Mouse (Mus musculus) forebrain, embryonic 10.5 days (tissue): ENCODE measurements around the gene Itgal. TPM values are rescaled to one million over a fixed set of nuclear protein-coding genes. Genes with fewer than 3 reads are reported as not detected.
"Not testable (repeated sequence)": the region's sequence is repeated elsewhere in the genome, so short reads cannot be mapped to it uniquely, and the experiment has no call there.

Source experiments
- DNase-seq: peaks from one replicate; pipeline ENCODE4 v3.0.0-alpha.2; 2017; ENCODE audit warnings: low spot score; ENCODE audit errors: extremely low spot score
- H3K27ac ChIP-seq: fragments of 300-500 bp; sonication (generic); 2 replicates; pipeline ENCODE4 v1.5.1; 2016; ENCODE audit warnings: mild to moderate bottlenecking
- H3K27me3 ChIP-seq: fragments of 300-500 bp; sonication (generic); 2 replicates; pipeline ENCODE4 v1.6.1; 2016; ENCODE audit warnings: mild to moderate bottlenecking; ENCODE audit not compliant: poor library complexity, severe bottlenecking
- H3K36me3 ChIP-seq: fragments of 300-500 bp; sonication (generic); replicated peaks from 2 replicates; pipeline ENCODE4 v1.6.1; 2016; ENCODE audit warnings: mild to moderate bottlenecking, moderate library complexity
- H3K4me1 ChIP-seq: fragments of 300-500 bp; sonication (generic); 2 replicates; pipeline ENCODE4 v1.6.1; 2016
- H3K4me3 ChIP-seq: fragments of 300-500 bp; sonication (generic); 2 replicates; pipeline ENCODE4 v1.5.1; 2016; ENCODE audit warnings: mild to moderate bottlenecking, moderate library complexity
- H3K9me3 ChIP-seq: fragments of 300-500 bp; sonication (generic); 2 replicates; pipeline ENCODE4 v1.6.1; 2016; ENCODE audit warnings: mild to moderate bottlenecking, moderate library complexity
- WGBS: fragments of 180-500 bp; shearing (Covaris S2); methylation state at CpG from one replicate; pipeline ENCODE4 v1.1.7; 2016; 5-methylcytosine and 5-hydroxymethylcytosine counted together
- polyA plus RNA-seq: library from polyadenylated mRNA; unstranded; fragments of >200 nt; fragmentation: Nextera tagmentation; extraction: Ambion mirVana; gene quantifications from 2 replicates; pipeline ENCODE4 v1.2.1, GENCODE M21; 2016

Itgal gene
- polyA plus RNA-seq, 1 experiment from 2014 or later: 0.36 TPM

DNA sequence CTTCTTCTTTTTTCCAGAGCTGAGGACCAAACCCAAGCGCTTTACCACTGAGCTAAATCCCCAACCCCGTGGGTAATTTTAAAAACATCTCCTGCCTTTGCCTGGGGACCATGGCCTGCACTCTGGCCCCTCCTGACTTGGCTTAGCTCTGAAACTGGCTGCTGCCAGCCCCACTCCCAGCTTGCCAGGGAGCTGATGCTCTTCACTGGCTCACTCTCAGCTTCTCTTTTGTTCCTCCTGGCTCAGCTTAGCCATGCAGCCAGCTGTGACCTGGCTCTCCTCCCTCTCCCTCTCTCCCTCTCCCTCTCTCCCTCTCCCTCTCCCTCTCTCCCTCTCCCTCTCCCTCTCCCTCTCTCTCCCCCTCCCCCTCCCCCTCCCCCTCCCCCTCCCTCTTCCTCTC lies 30.6 kb downstream of the Itgal start:
- WGBS: 54% methylated on average over 2 of the region's 2 CpGs
- H3K4me3 ChIP-seq: no peak overlapping the region
- DNase-seq: no peak
- H3K9me3 ChIP-seq: no peaks in the 10 kb centered on the region
- H3K27ac ChIP-seq: peak overlapping the region; percentile 62; the same call in 1 of the 2 replicates
- H3K36me3 ChIP-seq: no peaks in the 10 kb centered on the region
- H3K4me1 ChIP-seq: peaks cover 6% of the 10 kb centered on the region
- no peaks in the 10 kb centered on the region for H3K27me3 ChIP-seq

DNA sequence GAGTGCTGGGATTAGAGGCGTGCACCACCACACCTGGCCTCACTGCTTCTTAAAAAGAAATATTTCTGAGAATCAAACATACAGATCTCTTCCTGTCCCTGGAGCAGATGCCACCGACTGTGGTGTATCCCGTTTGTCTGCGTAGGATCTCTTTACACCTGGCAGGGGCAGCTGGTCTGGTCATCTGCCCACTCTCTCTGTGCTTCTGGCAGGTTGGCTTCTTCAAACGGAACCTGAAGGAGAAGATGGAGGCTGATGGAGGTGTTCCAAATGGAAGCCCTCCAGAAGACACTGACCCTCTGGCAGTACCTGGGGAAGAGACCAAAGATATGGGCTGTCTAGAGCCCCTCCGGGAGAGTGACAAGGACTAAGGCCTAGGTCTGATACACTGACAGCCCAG lies 37.2 kb downstream of the Itgal start:
- 88% methylated on average over 6 of the region's 6 CpGs for WGBS

DNA sequence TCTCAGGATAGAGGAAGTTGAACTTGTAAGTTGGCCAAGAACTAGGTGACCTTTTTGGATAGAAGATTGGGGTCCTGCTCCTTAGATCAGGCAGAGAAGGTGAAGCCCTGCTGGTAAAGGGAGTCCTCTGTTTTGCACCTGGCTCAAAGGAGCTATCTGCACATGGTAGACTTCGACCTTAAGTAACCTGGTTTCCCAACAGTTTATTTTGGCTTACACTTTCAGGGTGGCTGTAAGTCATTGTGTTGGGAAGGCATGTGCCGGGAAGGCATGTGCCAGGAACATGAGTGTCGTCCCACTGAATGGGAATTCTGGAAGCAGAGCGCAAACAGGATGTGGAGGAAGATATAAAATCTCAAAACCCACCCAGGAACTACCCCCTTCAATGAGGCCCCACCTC lies 39.5 kb downstream of the Itgal start:
- Histone ChIP-seq H3K4me3 (no peak overlapping the region), H3K9me3 (no peaks in the 10 kb centered on the region), H3K27me3 (no peaks in the 10 kb centered on the region), H3K4me1 (no peaks in the 10 kb centered on the region), H3K36me3 (peaks cover 2% of the 10 kb centered on the region; the same call in 1 of the 2 replicates), H3K27ac (no peak overlapping the region)
- WGBS: 86% methylated on average over 4 of the region's 4 CpGs
- no peak for DNase-seq

More for the DNA sequence above, 37.2 kb downstream of the Itgal start:
- H3K4me1 ChIP-seq: no peaks in the 10 kb centered on the region
- H3K4me3 ChIP-seq: no peak overlapping the region
- H3K27me3 ChIP-seq: no peaks in the 10 kb centered on the region
- H3K27ac ChIP-seq: no peak overlapping the region
- H3K36me3 ChIP-seq: no peaks in the 10 kb centered on the region
- H3K9me3 ChIP-seq: no peaks in the 10 kb centered on the region
- DNase-seq: no peak

DNA sequence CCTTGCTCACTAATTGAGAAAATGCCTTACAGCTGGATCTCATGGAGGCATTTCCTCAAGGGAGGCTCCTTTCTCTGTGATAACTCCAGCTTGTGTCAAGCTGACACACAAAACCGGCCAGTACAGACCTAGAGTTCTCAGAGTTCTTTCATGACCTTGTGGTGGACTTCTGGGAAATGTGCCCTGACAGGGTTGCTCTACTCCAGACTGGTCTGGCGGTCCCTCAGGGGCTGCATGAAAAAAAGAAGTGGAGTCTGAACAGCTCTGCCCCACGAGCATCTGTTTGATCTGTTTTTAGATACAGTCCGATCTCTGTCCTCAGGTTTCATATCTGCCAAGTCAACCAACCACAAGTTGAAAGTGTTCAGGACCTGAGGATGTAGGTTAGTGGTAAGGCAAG lies 41.6 kb downstream of the Itgal start:
- no peak for DNase-seq
- WGBS: 83% methylated on average over 4 of the region's 4 CpGs
- no peaks in the 10 kb centered on the region for H3K27me3 ChIP-seq
- no peak overlapping the region for H3K27ac ChIP-seq
- H3K36me3 ChIP-seq: peaks cover 20% of the 10 kb centered on the region
- no peak overlapping the region for H3K4me3 ChIP-seq
- H3K9me3 ChIP-seq: no peaks in the 10 kb centered on the region
- no peaks in the 10 kb centered on the region for H3K4me1 ChIP-seq

- H3K4me3 ChIP-seq: no peak overlapping the region
- H3K27me3 ChIP-seq: no peaks in the 10 kb centered on the region
- H3K9me3 ChIP-seq: no peaks in the 10 kb centered on the region
- WGBS: 98% methylated on average over 8 of the region's 8 CpGs
- no peak overlapping the region for H3K27ac ChIP-seq
- H3K4me1 ChIP-seq: peaks cover 28% of the 10 kb centered on the region
- H3K36me3 ChIP-seq: peaks cover 36% of the 10 kb centered on the region
- DNase-seq: no peak
Observed at GRCm38 (mm10) chr7:127341356-127341755, 45.3 kb downstream of the Itgal start.

- Histone ChIP-seq H3K4me1 (peaks cover 33% of the 10 kb centered on the region), H3K36me3 (peaks cover 36% of the 10 kb centered on the region)
- not testable (repeated sequence) for DNase-seq, H3K4me3 ChIP-seq, H3K9me3 ChIP-seq, H3K27ac ChIP-seq, H3K27me3 ChIP-seq
- WGBS: 93% methylated on average over 6 of the region's 6 CpGs
Observed at GRCm38 (mm10) chr7:127341861-127342260, 45.8 kb downstream of the Itgal start.

DNA sequence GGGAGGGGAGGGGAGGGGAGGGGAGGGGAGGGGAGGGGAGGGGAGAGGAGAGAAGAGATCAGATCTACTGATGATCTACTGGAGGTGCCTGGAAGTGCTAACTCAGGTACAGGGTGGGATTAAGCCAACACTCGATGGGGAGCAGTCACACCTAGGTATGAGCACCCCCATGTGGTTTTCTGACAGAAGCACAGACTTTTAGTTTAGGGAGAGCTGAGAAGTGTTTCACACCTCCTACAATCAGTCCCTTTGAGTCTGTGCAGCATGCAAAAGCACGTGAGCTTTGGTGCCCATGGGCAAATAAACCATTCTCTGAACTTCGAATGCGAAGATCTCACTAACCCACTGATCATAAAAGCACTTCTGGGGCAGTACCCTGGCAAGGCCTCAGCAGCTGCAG lies 46.3 kb downstream of the Itgal start:
- Histone ChIP-seq H3K4me3 (no peak overlapping the region), H3K36me3 (peaks cover 36% of the 10 kb centered on the region), H3K27me3 (no peaks in the 10 kb centered on the region), H3K4me1 (peaks cover 38% of the 10 kb centered on the region), H3K27ac (no peak overlapping the region), H3K9me3 (no peaks in the 10 kb centered on the region)
- WGBS: 77% methylated on average over 4 of the region's 4 CpGs
- DNase-seq: no peak

GRCm38 (mm10) chr7:127342888-127343287 lies 46.8 kb downstream of the Itgal start:
- Histone ChIP-seq H3K27me3 (no peaks in the 10 kb centered on the region), H3K27ac (no peak overlapping the region), H3K4me3 (0 out of 2 replicates have a peak overlapping the region, but pooled peaks have one; percentile 12), H3K9me3 (no peaks in the 10 kb centered on the region), H3K4me1 (peaks cover 40% of the 10 kb centered on the region), H3K36me3 (peaks cover 36% of the 10 kb centered on the region)
- DNase-seq: no peak
- 96% methylated on average over 7 of the region's 7 CpGs for WGBS

DNA sequence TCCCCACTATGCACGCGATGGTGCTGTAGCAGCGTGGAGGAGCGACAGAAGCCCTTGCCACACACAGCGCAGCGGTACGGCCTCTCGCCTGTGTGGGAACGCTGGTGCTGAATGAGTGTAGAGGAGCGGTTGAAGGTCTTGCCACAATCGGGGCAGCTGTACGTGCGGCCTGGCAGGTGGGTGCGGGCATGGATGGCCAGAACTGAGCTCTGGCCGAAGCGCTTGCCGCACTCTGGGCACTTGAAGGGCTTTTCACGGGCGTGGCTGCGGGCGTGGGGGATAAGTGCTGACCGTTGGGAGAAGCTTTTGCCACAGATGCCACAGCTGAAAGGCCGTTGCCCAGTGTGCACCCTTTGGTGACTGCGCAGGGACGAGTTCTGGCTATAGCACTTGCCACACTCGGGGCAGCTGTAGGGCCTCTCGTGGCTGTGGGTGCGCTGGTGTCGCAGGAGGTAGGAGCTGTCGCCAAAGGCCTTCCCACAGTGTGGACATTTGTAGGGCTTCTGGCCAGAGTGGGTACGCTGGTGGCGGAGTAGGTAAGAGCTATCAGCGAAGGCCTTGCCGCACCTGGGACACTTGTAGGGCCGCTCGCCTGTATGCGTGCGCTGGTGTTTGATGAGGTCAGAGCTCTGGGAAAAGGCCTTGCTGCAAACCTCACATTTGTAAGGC lies 47.4 kb downstream of the Itgal start:
- Histone ChIP-seq H3K4me1 (peaks cover 40% of the 10 kb centered on the region), H3K27ac (no peak overlapping the region), H3K27me3 (no peaks in the 10 kb centered on the region), H3K36me3 (peaks cover 36% of the 10 kb centered on the region), H3K9me3 (no peaks in the 10 kb centered on the region), H3K4me3 (peak overlapping the region; percentile 12; the same call in 1 of the 2 replicates)
- DNase-seq: no peak
- 95% methylated on average over 38 of the region's 38 CpGs for WGBS

- H3K36me3 ChIP-seq: peaks cover 36% of the 10 kb centered on the region
- H3K4me1 ChIP-seq: peaks cover 40% of the 10 kb centered on the region
- H3K4me3 ChIP-seq: peak overlapping the region; percentile 95
- peak overlapping the region; percentile 98 for H3K27ac ChIP-seq
- no peak for DNase-seq
- H3K27me3 ChIP-seq: no peaks in the 10 kb centered on the region
- WGBS: 89% methylated on average over 8 of the region's 8 CpGs
- no peaks in the 10 kb centered on the region for H3K9me3 ChIP-seq
Observed at GRCm38 (mm10) chr7:127344371-127344770, 48.3 kb downstream of the Itgal start.

- WGBS: under 1% methylated on average over 42 of the region's 42 CpGs
- H3K9me3 ChIP-seq: no peaks in the 10 kb centered on the region
Observed at GRCm38 (mm10) chr7:127345092-127345491, 49.0 kb downstream of the Itgal start.

GRCm38 (mm10) chr7:127345512-127346325 lies 49.7 kb downstream of the Itgal start, which contains the start of gene Zfp768:
TSS of gene Zfp768 (minus strand) at chr7:127345589.
- Histone ChIP-seq H3K27ac (peak within 1 kb of the TSS; percentile 98), H3K27me3 (no peaks in the 10 kb centered on the region), H3K4me1 (peaks cover 40% of the 10 kb centered on the region), H3K9me3 (no peaks in the 10 kb centered on the region), H3K4me3 (peak within 1 kb of the TSS; percentile 95), H3K36me3 (peaks cover 33% of the 10 kb centered on the region)
- under 1% methylated on average over 76 of the region's 76 CpGs for WGBS
- DNase-seq: peak; percentile 96

More at GRCm38 (mm10) chr7:127345092-127345491, 49.0 kb downstream of the Itgal start:
- DNase-seq: no peak
- peaks cover 36% of the 10 kb centered on the region for H3K36me3 ChIP-seq
- peak overlapping the region; percentile 95 for H3K4me3 ChIP-seq
- peaks cover 40% of the 10 kb centered on the region for H3K4me1 ChIP-seq
- no peaks in the 10 kb centered on the region for H3K27me3 ChIP-seq
- H3K27ac ChIP-seq: peak overlapping the region; percentile 98

DNA sequence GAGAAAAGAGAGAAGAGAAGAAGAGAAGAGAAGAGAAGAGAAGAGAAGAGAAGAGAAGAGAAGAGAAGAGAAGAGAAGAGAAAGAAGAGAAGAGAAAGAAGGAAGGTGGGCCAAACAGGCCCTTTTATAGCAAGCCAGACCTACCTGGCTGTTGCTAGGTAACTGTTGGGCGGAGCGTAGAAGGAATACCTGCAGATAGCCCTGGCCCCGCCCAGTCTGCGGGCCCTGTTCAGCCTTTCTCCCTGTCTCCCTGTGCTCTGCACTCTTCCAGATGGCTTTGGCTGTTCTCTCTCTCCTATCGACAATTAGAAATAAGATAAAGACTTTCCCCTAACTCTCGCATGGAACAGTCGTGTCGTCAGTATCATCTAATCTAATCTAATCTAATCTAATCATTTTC lies 50.6 kb downstream of the Itgal start:
- H3K27ac ChIP-seq: peak overlapping the region; percentile 98
- no peak for DNase-seq

More for the DNA sequence above, 50.6 kb downstream of the Itgal start:
- Histone ChIP-seq H3K4me3 (peak overlapping the region; percentile 95), H3K27me3 (no peaks in the 10 kb centered on the region), H3K9me3 (no peaks in the 10 kb centered on the region), H3K36me3 (peaks cover 23% of the 10 kb centered on the region), H3K4me1 (peaks cover 40% of the 10 kb centered on the region)
- WGBS: 16% methylated on average over 8 of the region's 8 CpGs
